Mouse (Mus musculus) ES-E14 (cell line): Measurements from ENCODE around the gene Cyth2. TPM values are rescaled to one million over a fixed set of nuclear protein-coding genes. Genes with fewer than 3 reads are reported as not detected.
A peak's percentile ranks its signal among the peaks of the same experiment; 100 is the strongest.

Experiments
- DNase-seq: peaks from one replicate; pipeline ENCODE4 v3.0.0-alpha.2; 2013; ENCODE audit warnings: low read depth, low spot score
- H3K27ac ChIP-seq: 2 replicates; pipeline ENCODE4 v1.5.1; 2012; ENCODE audit warnings: low read depth, mild to moderate bottlenecking, low read length, moderate library complexity, mixed read lengths; ENCODE audit not compliant: poor library complexity, insufficient read depth, severe bottlenecking
- H3K36me3 ChIP-seq: 2 replicates; pipeline ENCODE4 v1.6.1; 2012; ENCODE audit warnings: mild to moderate bottlenecking, low read length, moderate library complexity, mixed read lengths; ENCODE audit not compliant: control insufficient read depth, poor library complexity, insufficient read depth, severe bottlenecking
- H3K4me1 ChIP-seq, 2 experiments: fragments of 150-350 bp in 1 of 2; sonication (generic) in 1 of 2; 2 replicates each; pipeline ENCODE4 v1.6.1; 2012; ENCODE audit warnings: low read length in 2 of 2, mild to moderate bottlenecking in 1 of 2, mixed read lengths in 1 of 2; ENCODE audit not compliant: control insufficient read depth in 2 of 2, insufficient read depth in 2 of 2, poor library complexity in 1 of 2
- H3K4me3 ChIP-seq, 2 experiments: fragments of 150-350 bp in 1 of 2; sonication (generic) in 1 of 2; 2 replicates each; pipeline ENCODE4 v1.5.1; 2012; ENCODE audit warnings: low read length in 2 of 2, low read depth in 1 of 2, mild to moderate bottlenecking in 1 of 2, mixed read lengths in 1 of 2; ENCODE audit not compliant: insufficient read depth in 1 of 2, poor library complexity in 1 of 2, severe bottlenecking in 1 of 2
- H3K9ac ChIP-seq: 2 replicates; pipeline ENCODE4 v1.6.1; 2012; ENCODE audit warnings: low read depth, mild to moderate bottlenecking, low read length, mixed read lengths; ENCODE audit not compliant: poor library complexity, insufficient read depth, severe bottlenecking
- H3K9me3 ChIP-seq: fragments of 150-350 bp; sonication (generic); 2 replicates; pipeline ENCODE4 v1.6.1; 2012; ENCODE audit warnings: low read depth, mild to moderate bottlenecking, low read length; ENCODE audit not compliant: control insufficient read depth, insufficient read depth
- CHD2 ChIP-seq: IDR thresholded peaks from 2 replicates; pipeline ENCODE4 v1.6.1; 2014; ENCODE audit warnings: mild to moderate bottlenecking, low read depth, low read length, inconsistent platforms
- HCFC1 ChIP-seq: IDR thresholded peaks from 2 replicates; pipeline ENCODE4 v1.6.1; 2012; ENCODE audit warnings: low read length, inconsistent platforms, borderline replicate concordance; ENCODE audit not compliant: insufficient read depth
- MAFK ChIP-seq: IDR thresholded peaks from 2 replicates; pipeline ENCODE4 v1.6.1; 2014; ENCODE audit warnings: mild to moderate bottlenecking, low read depth, low read length, inconsistent platforms; ENCODE audit not compliant: insufficient read depth
- ZC3H11A ChIP-seq: IDR thresholded peaks from 2 replicates; pipeline ENCODE4 v1.6.1; 2012; ENCODE audit warnings: low read depth, mild to moderate bottlenecking, inconsistent platforms, low read length, borderline replicate concordance
- ZNF384 ChIP-seq: IDR thresholded peaks from 2 replicates; pipeline ENCODE4 v1.6.1; 2012; ENCODE audit warnings: low read depth, low read length, inconsistent platforms
- in situ Hi-C, 2 experiments: fragments of 600-800 bp; cut with MboI; formaldehyde crosslinking; loops; one replicate each; pipeline ENCODE4 v1.15.1; 2025; ENCODE audit warnings: low sequenced_read_pairs in 2 of 2, inconsistent platforms in 1 of 2; ENCODE audit not compliant: unreplicated experiment in 2 of 2
- total RNA-seq: library from RNA; depleted of rRNA; stranded (reverse); fragments of 300-350 nt; gene quantifications from 2 replicates; pipeline ENCODE4 v1.2.3, GENCODE M21; 2012

Cyth2 gene
- total RNA-seq, 1 experiment, result 113 TPM

GRCm38 (mm10) chr7:45800546-45801204 is 13.7 kb downstream of the Cyth2 start:
- peak; percentile 88 for DNase-seq
- no peak for TF ChIP-seq MAFK
- no peak for TF ChIP-seq ZNF384
- TF ChIP-seq HCFC1, result no peak
- no peak for TF ChIP-seq ZC3H11A
- TF ChIP-seq CHD2, result no peak
- Histone ChIP-seq H3K9me3 (no peaks in the 10 kb centered on the region), H3K36me3 (peaks cover 2% of the 10 kb centered on the region; the same call in 1 of the 2 replicates), H3K4me1 (peaks cover 6 to 23% of the 10 kb centered on the region in 2 experiments; a peak in 2 of 4 replicates), H3K4me3 (peak overlapping the region; percentile 49 to 54), H3K9ac (peak overlapping the region; percentile 23; the same call in 1 of the 2 replicates), H3K27ac (peak overlapping the region; percentile 60; the same call in 1 of the 2 replicates)
- in situ Hi-C loops, result loop anchor here in 1 of 2 experiments (10.0 kb wide), 1 partner anchor 66 kb away; no protein-coding TSS in a partner anchor

- in situ Hi-C loops, result loop anchor here in 1 of 2 experiments (10.0 kb wide), 1 partner anchor 65 kb away; no protein-coding TSS in a partner anchor
- TF ChIP-seq CHD2 (no peak), MAFK (no peak), ZNF384 (no peak), ZC3H11A (no peak), HCFC1 (no peak)
- peak overlapping the region; percentile 27; the same call in 1 of the 2 replicates for H3K9ac ChIP-seq
- no peaks in the 10 kb centered on the region for H3K9me3 ChIP-seq
- DNase-seq, result no peak
- H3K27ac ChIP-seq, result peak overlapping the region; percentile 72; the same call in 1 of the 2 replicates
- peak overlapping the region in 1 of 2 experiments; percentile 49; a peak in 2 of 4 replicates for H3K4me3 ChIP-seq
- peaks cover 2% of the 10 kb centered on the region; the same call in 1 of the 2 replicates for H3K36me3 ChIP-seq
- H3K4me1 ChIP-seq, result peaks cover 6 to 26% of the 10 kb centered on the region in 2 experiments; a peak in 2 of 4 replicates
These were observed 14.4 kb downstream of the Cyth2 start for GRCm38 (mm10) chr7:45800001-45800400.

- Histone ChIP-seq H3K9ac (no peak overlapping the region), H3K4me3 (no peak overlapping the region), H3K4me1 (peaks cover 6 to 26% of the 10 kb centered on the region in 2 experiments; a peak in 2 of 4 replicates), H3K27ac (no peak overlapping the region), H3K9me3 (no peaks in the 10 kb centered on the region), H3K36me3 (peaks cover 2% of the 10 kb centered on the region; the same call in 1 of the 2 replicates)
- in situ Hi-C loops, result no loop called here
- no peak for DNase-seq
- TF ChIP-seq ZC3H11A (no peak), ZNF384 (no peak), HCFC1 (no peak), MAFK (no peak), CHD2 (no peak)
These were observed 15.4 kb downstream of the Cyth2 start for GRCm38 (mm10) chr7:45798931-45799330.

- DNase-seq, result no peak
- Histone ChIP-seq H3K9me3 (no peaks in the 10 kb centered on the region), H3K4me3 (peak overlapping the region; percentile 64 to 75), H3K27ac (no peak overlapping the region), H3K36me3 (peaks cover 2% of the 10 kb centered on the region; the same call in 1 of the 2 replicates), H3K4me1 (peaks cover 6 to 28% of the 10 kb centered on the region in 2 experiments; a peak in 2 of 4 replicates), H3K9ac (peak overlapping the region; percentile 45; the same call in 1 of the 2 replicates)
- in situ Hi-C loops, result no loop called here
- TF ChIP-seq ZNF384 (no peak), HCFC1 (no peak), ZC3H11A (no peak), CHD2 (no peak), MAFK (no peak)
These were observed 15.9 kb downstream of the Cyth2 start for GRCm38 (mm10) chr7:45798511-45798836.
